20 mouse cellular contexts compared by ENCODE assay signal in the genomic region with DNA sequence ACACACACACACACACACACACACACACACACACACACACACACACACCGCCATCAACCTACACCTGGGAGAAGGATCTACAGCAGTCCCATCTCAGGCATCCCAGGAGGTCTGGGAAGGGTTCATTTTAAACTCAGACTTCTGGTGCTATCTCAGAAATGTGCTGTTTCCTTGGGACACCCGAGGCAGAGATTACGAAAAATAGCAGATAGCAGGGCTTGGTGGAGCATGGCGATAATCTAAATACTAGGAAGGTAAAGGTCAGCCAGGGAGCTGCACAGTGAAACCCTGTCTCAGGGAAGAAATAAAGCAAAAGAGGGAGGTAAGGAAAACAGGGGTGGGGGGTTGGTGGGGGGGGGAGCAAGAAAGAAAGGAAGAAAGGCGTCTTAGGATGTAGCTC. TPM values are rescaled to one million over a fixed set of nuclear protein-coding genes. Genes with fewer than 3 reads are reported as not detected.
DNase-seq lines count a peak whose midpoint lies in the region; ATAC-seq and TF ChIP-seq lines count a peak whose summit lies in the region.
"Had no signal": no experiment of that assay in that cellular context is flagged by ENCODE, and none has a peak within 500 bp of the region (broad histone marks: within the 10 kb centered on the region; RNA-seq: fewer than 3 reads in every experiment).

No protein-coding gene starts in this region.

- H3K27me3 ChIP-seq in heart, embryonic 11.5 days (ENCODE audit: control insufficient read depth, insufficient read depth, low read length) = no peaks in the 10 kb centered on the region
- no peaks in the 10 kb centered on the region for H3K27me3 ChIP-seq in liver, embryonic 11.5 days (replicated peaks; ENCODE audit: control insufficient read depth, insufficient read depth, low read length)
- H3K27me3 ChIP-seq in liver, embryonic 14.5 days (ENCODE audit: control insufficient read depth, insufficient read depth, low read length) = no peaks in the 10 kb centered on the region
- H3K27me3 ChIP-seq: forebrain, embryonic 13.5 days; heart, embryonic 15.5 days; kidney, embryonic 15.5 days; limb, embryonic 12.5 days; midbrain, embryonic 12.5 days had no signal

- H3K27ac ChIP-seq in heart, embryonic 11.5 days (ENCODE audit: low read depth, low read length) = no peak overlapping the region; the same call in 1 of the 2 replicates
- no peak overlapping the region; the same call in 1 of the 2 replicates for H3K27ac ChIP-seq in liver, embryonic 11.5 days (ENCODE audit: low read depth, low read length)
- H3K27ac ChIP-seq in liver, embryonic 14.5 days = no peak overlapping the region
- H3K27ac ChIP-seq: forebrain, embryonic 13.5 days; hindbrain, postnatal 0 days; kidney, embryonic 15.5 days; limb, embryonic 12.5 days; midbrain, embryonic 12.5 days; stomach, postnatal 0 days had no signal

- H3K9ac ChIP-seq in heart, embryonic 11.5 days (ENCODE audit: low read depth, low read length) = no peak overlapping the region
- peak overlapping the region; percentile 51 for H3K9ac ChIP-seq in liver, embryonic 11.5 days (ENCODE audit: low read depth, low read length)
- H3K9ac ChIP-seq in liver, embryonic 14.5 days (replicated peaks) = peak overlapping the region; percentile 64
- H3K9ac ChIP-seq: forebrain, embryonic 13.5 days; heart, embryonic 15.5 days; kidney, embryonic 15.5 days; lung, embryonic 14.5 days; midbrain, embryonic 12.5 days had no signal

- H3K4me1 ChIP-seq in heart, embryonic 11.5 days (ENCODE audit: control insufficient read depth, insufficient read depth, low read length) = peaks cover 20% of the 10 kb centered on the region
- H3K4me1 ChIP-seq in liver, embryonic 11.5 days (replicated peaks; ENCODE audit: control insufficient read depth, insufficient read depth, low read length) = peaks cover 26% of the 10 kb centered on the region
- H3K4me1 ChIP-seq in liver, embryonic 14.5 days (replicated peaks; ENCODE audit: control insufficient read depth in 2 of 2, insufficient read depth in 2 of 2, low read length in 1 of 2) = peaks cover 13 to 31% of the 10 kb centered on the region in 2 experiments

- peaks cover 7% of the 10 kb centered on the region for H3K36me3 ChIP-seq in heart, embryonic 11.5 days (ENCODE audit: control insufficient read depth, insufficient read depth, low read length)
- peaks cover 13% of the 10 kb centered on the region for H3K36me3 ChIP-seq in liver, embryonic 11.5 days (ENCODE audit: control insufficient read depth, insufficient read depth, low read length)
- H3K36me3 ChIP-seq in liver, embryonic 14.5 days (replicated peaks; ENCODE audit: control insufficient read depth, insufficient read depth, low read depth) = peaks cover 14% of the 10 kb centered on the region

- H3K9me3 ChIP-seq in heart, embryonic 11.5 days (replicated peaks; ENCODE audit: control insufficient read depth, low read length) = no peaks in the 10 kb centered on the region
- H3K9me3 ChIP-seq in liver, embryonic 11.5 days (ENCODE audit: control insufficient read depth, low read length) = no peaks in the 10 kb centered on the region
- no peaks in the 10 kb centered on the region for H3K9me3 ChIP-seq in liver, embryonic 14.5 days (ENCODE audit: control insufficient read depth, low read length)
- H3K9me3 ChIP-seq: forebrain, embryonic 13.5 days; heart, embryonic 15.5 days; kidney, embryonic 15.5 days; limb, embryonic 12.5 days; midbrain, embryonic 12.5 days had no signal

- peak overlapping the region; percentile 88 for H3K4me2 ChIP-seq in heart, embryonic 11.5 days
- H3K4me2 ChIP-seq in liver, embryonic 11.5 days = peak overlapping the region; percentile 90
- peak overlapping the region; percentile 94 for H3K4me2 ChIP-seq in liver, embryonic 14.5 days (ENCODE audit: low read depth)
- H3K4me2 ChIP-seq: forebrain, embryonic 13.5 days; heart, embryonic 15.5 days; limb, embryonic 12.5 days had no signal

- TF ChIP-seq EP300 in liver, embryonic 14.5 days (IDR thresholded peaks at IDR 0.05; ENCODE audit: low read depth) = peak; percentile 48; the same call in 1 of the 2 replicates

- TF ChIP-seq CTCF in liver, embryonic 14.5 days (IDR thresholded peaks at IDR 0.05; ENCODE audit: low read depth) = no peak

- H3K4me3 ChIP-seq in heart, embryonic 11.5 days (ENCODE audit: low read depth, low read length) = no peak overlapping the region
- no peak overlapping the region for H3K4me3 ChIP-seq in liver, embryonic 11.5 days (ENCODE audit: low read depth, low read length)
- H3K4me3 ChIP-seq in liver, embryonic 14.5 days (ENCODE audit: insufficient read depth in 1 of 2, low read depth in 2 of 2, low read length in 2 of 2) = no peak overlapping the region
- H3K4me3 ChIP-seq: forebrain, embryonic 13.5 days; heart, embryonic 15.5 days; limb, embryonic 12.5 days; midbrain, embryonic 12.5 days had no signal

- no peak for DNase-seq in heart, adult 9 months (ENCODE audit: low spot score in 2 of 2)
- no peak for DNase-seq in liver, embryonic 11.5 days (ENCODE audit: low spot score)
- DNase-seq in liver = no peak
- no peak for DNase-seq in liver, embryonic 14.5 days (ENCODE audit: low read depth in 3 of 3, low spot score in 3 of 3)
- DNase-seq in right cerebral cortex, postnatal 14 days = no peak
- DNase-seq in urinary bladder, postnatal 25 days (ENCODE audit: low spot score) = no peak
- DNase-seq: adrenal gland, postnatal 25 days; cerebellum, postnatal 14 days; kidney, adult 11 months; kidney, postnatal 36 days; layer of hippocampus, postnatal 36 days; lung, embryonic 14.5 days had no signal

- no peak for ATAC-seq in heart, embryonic 11.5 days (replicated peaks; ENCODE audit: insufficient number of reproducible peaks, low FRiP score, low TSS enrichment)
- ATAC-seq in liver, embryonic 11.5 days (replicated peaks; ENCODE audit: low FRiP score) = no peak
- no peak for ATAC-seq in liver, embryonic 14.5 days (ENCODE audit: insufficient read depth)
- ATAC-seq: forebrain, embryonic 13.5 days; hindbrain, postnatal 0 days had no signal

- WGBS in heart, embryonic 11.5 days (ENCODE audit: insufficient replicate concordance) = 54% methylated on average over 5 of the region's 5 CpGs
- 47% methylated on average over 5 of the region's 5 CpGs for WGBS in liver, embryonic 11.5 days
- WGBS in liver, embryonic 14.5 days (ENCODE audit: insufficient replicate concordance) = 25% methylated on average over 5 of the region's 5 CpGs

RNA-seq across cellular contexts. Expression of gene Rack1, which starts 2.8 kb away (rescaled TPM):
- 538 and 603 TPM in 2 replicates for polyA plus RNA-seq in heart, embryonic 11.5 days (2014; fragmentation: Nextera tagmentation; extraction: Ambion mirVana)
- polyA plus RNA-seq in liver, embryonic 11.5 days (2014; fragmentation: Nextera tagmentation; extraction: Ambion mirVana) = 1,154 and 1,248 TPM in 2 replicates
- 1,100 and 1,184 TPM in 2 replicates for polyA plus RNA-seq in liver, embryonic 14.5 days (2012; rRNA removed)
- polyA plus RNA-seq in liver, embryonic 14.5 days (2014; fragmentation: Nextera tagmentation; extraction: Ambion mirVana) = 669 and 674 TPM in 2 replicates

RNA-seq across cellular contexts. Expression of gene Trim41, which starts 19.9 kb away (rescaled TPM):
- polyA plus RNA-seq in heart, embryonic 11.5 days (2014; fragmentation: Nextera tagmentation; extraction: Ambion mirVana) = 3.3 and 3.7 TPM in 2 replicates
- polyA plus RNA-seq in liver, embryonic 11.5 days (2014; fragmentation: Nextera tagmentation; extraction: Ambion mirVana) = 3.5 and 4.5 TPM in 2 replicates
- 8.2 and 9.2 TPM in 2 replicates for polyA plus RNA-seq in liver, embryonic 14.5 days (2012; rRNA removed)
- polyA plus RNA-seq in liver, embryonic 14.5 days (2014; fragmentation: Nextera tagmentation; extraction: Ambion mirVana) = 1.0 and 1.3 TPM in 2 replicates

RNA-seq across cellular contexts. Expression of gene Trim7, which starts 28.7 kb away (rescaled TPM):
- 0.43 and 0.70 TPM in 2 replicates for polyA plus RNA-seq in heart, embryonic 11.5 days (2014; fragmentation: Nextera tagmentation; extraction: Ambion mirVana)
- polyA plus RNA-seq in liver, embryonic 11.5 days (2014; fragmentation: Nextera tagmentation; extraction: Ambion mirVana) = 0.18 and 0.38 TPM in 2 replicates
- 0.09 and 0.23 TPM in 2 replicates for polyA plus RNA-seq in liver, embryonic 14.5 days (2012; rRNA removed)
- 0.04 and 0.13 TPM in 2 replicates for polyA plus RNA-seq in liver, embryonic 14.5 days (2014; fragmentation: Nextera tagmentation; extraction: Ambion mirVana)

RNA-seq across cellular contexts. Expression of gene Gm12184, which starts 29.2 kb away (rescaled TPM):
- polyA plus RNA-seq in heart, embryonic 11.5 days (2014; fragmentation: Nextera tagmentation; extraction: Ambion mirVana) = 2.9 and 4.0 TPM in 2 replicates
- 6.2 and 7.6 TPM in 2 replicates for polyA plus RNA-seq in liver, embryonic 11.5 days (2014; fragmentation: Nextera tagmentation; extraction: Ambion mirVana)
- polyA plus RNA-seq in liver, embryonic 14.5 days (2012; rRNA removed) = 9.6 and 12.4 TPM in 2 replicates
- 1.6 and 2.8 TPM in 2 replicates for polyA plus RNA-seq in liver, embryonic 14.5 days (2014; fragmentation: Nextera tagmentation; extraction: Ambion mirVana)
